Mouse (Mus musculus): ENCODE data around the gene Eci2. TPM values are rescaled to one million over a fixed set of nuclear protein-coding genes. Genes with fewer than 3 reads are reported as not detected.
"Not testable (repeated sequence)": the region's sequence is repeated elsewhere in the genome, so short reads cannot be mapped to it uniquely, and the experiment has no call there.

Gene Eci2
- polyA plus RNA-seq, 1 experiment = 24.4 TPM

- H3K4me1 ChIP-seq (ENCODE audit: control insufficient read depth, insufficient read depth, low read length) = no peaks in the 10 kb centered on the region
- H3K27ac ChIP-seq (ENCODE audit: control insufficient read depth, insufficient read depth, low read depth, low read length, poor library complexity) = no peak overlapping the region
- TF ChIP-seq POLR2A (IDR thresholded peaks at IDR 0.05; ENCODE audit: borderline replicate concordance, control insufficient read depth, low read depth, low read length) = no peak
- no peak for TF ChIP-seq CTCF (IDR thresholded peaks at IDR 0.05; ENCODE audit: control insufficient read depth, insufficient read depth, low read length)
- WGBS = 77% methylated on average over 4 of the region's 4 CpGs
- H3K4me3 ChIP-seq (replicated peaks; ENCODE audit: control insufficient read depth, low read depth, low read length) = no peak overlapping the region
Measured at GRCm38 (mm10) chr13:34960996-34961770, 65.7 kb downstream of the Eci2 start.

DNA sequence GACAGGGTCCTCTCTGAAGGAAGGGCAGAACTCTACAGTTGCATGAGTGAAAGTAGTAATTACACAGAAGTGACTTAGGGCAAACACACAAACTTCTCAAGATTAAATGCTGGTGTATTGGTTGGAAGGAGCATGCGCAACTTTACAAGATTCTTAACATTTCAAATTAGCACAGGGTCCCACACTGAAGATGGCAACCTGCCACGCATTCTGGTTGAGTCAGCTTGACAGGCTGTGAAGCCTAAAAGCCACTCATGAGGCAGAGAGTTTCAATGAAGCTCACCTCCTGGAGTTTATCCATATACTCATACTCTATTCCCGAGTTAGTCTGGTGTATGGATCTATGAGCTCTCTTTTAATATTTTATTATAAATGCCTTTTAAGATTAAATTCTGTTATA is 68.7 kb downstream of the Eci2 start:
- WGBS = 84% methylated on average over 3 of the region's 3 CpGs
- H3K4me1 ChIP-seq (ENCODE audit: control insufficient read depth, insufficient read depth, low read length); H3K27ac ChIP-seq (ENCODE audit: control insufficient read depth, insufficient read depth, low read depth, low read length, poor library complexity); H3K4me3 ChIP-seq (replicated peaks; ENCODE audit: control insufficient read depth, low read depth, low read length): not testable (repeated sequence)

- 74% methylated on average over 4 of the region's 4 CpGs for WGBS
- Histone ChIP-seq H3K4me3 (replicated peaks; ENCODE audit: control insufficient read depth, low read depth, low read length) (no peak overlapping the region), H3K4me1 (ENCODE audit: control insufficient read depth, insufficient read depth, low read length) (no peaks in the 10 kb centered on the region), H3K27ac (ENCODE audit: control insufficient read depth, insufficient read depth, low read depth, low read length, poor library complexity) (no peak overlapping the region)
- TF ChIP-seq POLR2A (IDR thresholded peaks at IDR 0.05; ENCODE audit: borderline replicate concordance, control insufficient read depth, low read depth, low read length) = no peak
- TF ChIP-seq CTCF (IDR thresholded peaks at IDR 0.05; ENCODE audit: control insufficient read depth, insufficient read depth, low read length) = no peak
Measured at GRCm38 (mm10) chr13:34956901-34957300, 70.0 kb downstream of the Eci2 start.

GRCm38 (mm10) chr13:34951437-34951836 is 75.5 kb downstream of the Eci2 start:
- WGBS = 29% methylated on average over 2 of the region's 2 CpGs
- not testable (repeated sequence) for H3K4me1 ChIP-seq (ENCODE audit: control insufficient read depth, insufficient read depth, low read length); H3K4me3 ChIP-seq (replicated peaks; ENCODE audit: control insufficient read depth, low read depth, low read length); H3K27ac ChIP-seq (ENCODE audit: control insufficient read depth, insufficient read depth, low read depth, low read length, poor library complexity)

DNA sequence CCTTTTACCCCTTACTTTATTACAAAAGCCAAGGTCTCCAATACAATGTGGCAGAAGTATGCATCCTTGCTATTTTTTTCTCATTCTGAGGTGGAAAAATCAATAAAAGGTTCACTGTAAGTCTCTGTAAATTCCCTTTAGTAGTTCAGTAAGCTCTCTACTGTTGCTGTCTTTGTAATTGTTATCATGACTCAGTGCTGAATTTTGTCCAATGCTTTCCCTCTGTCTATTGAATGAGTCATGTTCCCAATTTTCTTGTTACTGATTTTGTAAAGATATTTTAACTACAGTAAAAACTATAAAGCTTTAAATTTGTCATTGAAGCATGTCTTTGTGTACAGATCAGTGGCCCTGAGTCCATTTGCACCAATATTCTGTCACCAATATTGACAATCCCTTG is 84.5 kb downstream of the Eci2 start:
- Histone ChIP-seq H3K4me1 (ENCODE audit: control insufficient read depth, insufficient read depth, low read length) (no peaks in the 10 kb centered on the region), H3K27ac (ENCODE audit: control insufficient read depth, insufficient read depth, low read depth, low read length, poor library complexity) (no peak overlapping the region), H3K4me3 (replicated peaks; ENCODE audit: control insufficient read depth, low read depth, low read length) (no peak overlapping the region)
- TF ChIP-seq POLR2A (IDR thresholded peaks at IDR 0.05; ENCODE audit: borderline replicate concordance, control insufficient read depth, low read depth, low read length) (no peak), CTCF (IDR thresholded peaks at IDR 0.05; ENCODE audit: control insufficient read depth, insufficient read depth, low read length) (no peak)

DNA sequence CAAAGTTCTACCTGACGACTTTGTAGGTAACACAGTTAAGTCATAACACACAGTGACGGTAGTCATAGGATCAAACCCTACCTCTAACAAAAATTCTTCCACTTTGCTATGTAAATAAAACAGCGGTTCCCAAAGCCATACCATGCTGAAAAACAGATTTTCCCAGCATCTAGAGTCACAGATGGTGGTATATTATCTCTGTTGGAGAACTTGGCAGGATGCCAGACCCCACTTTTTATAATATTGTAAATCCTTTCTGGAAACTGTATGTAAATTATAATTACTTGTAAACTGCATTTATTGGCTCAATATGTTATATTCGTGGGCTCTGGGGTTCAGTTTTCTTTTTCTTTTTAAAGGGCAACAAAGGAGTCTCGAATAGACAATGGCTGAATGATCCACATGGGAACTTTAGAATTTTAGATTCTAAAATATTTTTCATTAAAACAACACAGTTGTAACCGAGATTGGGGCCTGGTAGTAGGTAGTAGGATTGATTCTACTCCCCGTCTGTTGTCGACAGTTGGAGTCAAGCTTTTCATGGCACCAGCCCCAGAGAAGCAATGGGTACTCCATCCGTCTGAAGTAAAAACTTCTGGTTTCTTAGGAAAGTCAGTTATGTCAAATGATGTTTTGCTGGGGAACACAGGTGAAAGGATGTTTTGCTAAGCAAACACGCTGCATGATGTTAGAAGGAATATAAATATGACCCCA is 91.8 kb downstream of the Eci2 start:
- Histone ChIP-seq H3K4me1 (ENCODE audit: control insufficient read depth, insufficient read depth, low read length) (no peaks in the 10 kb centered on the region), H3K4me3 (replicated peaks; ENCODE audit: control insufficient read depth, low read depth, low read length) (no peak overlapping the region), H3K27ac (ENCODE audit: control insufficient read depth, insufficient read depth, low read depth, low read length, poor library complexity) (no peak overlapping the region)
- 82% methylated on average over 10 of the region's 10 CpGs for WGBS
- TF ChIP-seq CTCF (IDR thresholded peaks at IDR 0.05; ENCODE audit: control insufficient read depth, insufficient read depth, low read length) (no peak), POLR2A (IDR thresholded peaks at IDR 0.05; ENCODE audit: borderline replicate concordance, control insufficient read depth, low read depth, low read length) (no peak)

Other genes with a start within 250 kb of the Eci2 start
- gene Prpf4b, start 151.8 kb downstream of the Eci2 start, polyA plus RNA-seq (2011; ENCODE audit: insufficient read depth, insufficient read length, low replicate concordance, missing spikeins) = 112 and 207 TPM in 2 replicates
- gene Fam217a, start 102.8 kb downstream of the Eci2 start, polyA plus RNA-seq (2011; ENCODE audit: insufficient read depth, insufficient read length, low replicate concordance, missing spikeins) = not detected in 2 replicates
- gene 4933417A18Rik, start 102.7 kb downstream of the Eci2 start, polyA plus RNA-seq (2011; ENCODE audit: insufficient read depth, insufficient read length, low replicate concordance, missing spikeins) = not detected in 2 replicates
- not detected in 2 replicates for gene Eci3, start 63.3 kb downstream of the Eci2 start, polyA plus RNA-seq (2011; ENCODE audit: insufficient read depth, insufficient read length, low replicate concordance, missing spikeins)

Data from bone marrow, adult 2 months (tissue).